Mouse (Mus musculus) colon, adult 2 months (tissue): ENCODE data around the gene Slc16a2. TPM values are rescaled to one million over a fixed set of nuclear protein-coding genes. Genes with fewer than 3 reads are reported as not detected.

Experiments used
- polyA plus RNA-seq: library from polyadenylated mRNA; depleted of rRNA; stranded (reverse); fragments of >200 nt; gene quantifications from 2 replicates; pipeline ENCODE4 v1.2.3, GENCODE M21; 2012; rRNA removed

Slc16a2 gene
- polyA plus RNA-seq, result 2.9 and 6.6 TPM in 2 replicates

GRCm38 (mm10) chrX:103821832-103822196 lies at the start of gene Slc16a2:
Gene Slc16a2, minus strand, starts transcription at chrX:103821983.

Other genes starting within 250 kb of the Slc16a2 start
- not detected in 2 replicates for gene Zcchc13, start 191.4 kb downstream of the Slc16a2 start, polyA plus RNA-seq
- 1.7 and 2.3 TPM in 2 replicates for gene Rlim, start 159.3 kb upstream of the Slc16a2 start, polyA plus RNA-seq